Mouse (Mus musculus): ENCODE data around the gene Oxnad1. TPM values are rescaled to one million over a fixed set of nuclear protein-coding genes. Genes with fewer than 3 reads are reported as not detected.
"Not testable (repeated sequence)": the region's sequence is repeated elsewhere in the genome, so short reads cannot be mapped to it uniquely, and the experiment has no call there.

Oxnad1 gene
- polyA plus RNA-seq, 1 experiment, result 13.2 TPM

DNA sequence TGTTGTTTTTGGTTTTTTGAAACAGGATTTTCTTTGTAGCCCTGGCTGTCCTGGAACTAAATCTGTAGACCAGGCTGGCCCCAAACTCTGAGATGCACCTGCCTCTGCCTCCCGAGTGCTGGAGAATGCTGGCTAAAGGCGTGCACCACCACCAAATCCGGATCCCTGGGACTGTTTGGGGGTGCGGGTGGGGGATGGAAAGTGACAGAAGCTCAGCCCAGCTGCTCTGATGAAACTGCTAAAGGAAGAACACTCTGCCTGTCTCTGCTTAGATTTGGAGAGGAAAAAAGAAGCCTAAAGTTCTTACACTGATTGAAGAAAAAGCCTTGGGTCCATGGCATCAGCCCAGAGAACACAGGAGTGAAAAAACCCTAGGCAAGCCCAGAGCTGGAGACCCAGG lies 18.4 kb downstream of the Oxnad1 start:
- DNase-seq, result no peak
- 87% methylated on average over 4 of the region's 4 CpGs for WGBS
- H3K4me3 ChIP-seq (replicated peaks; ENCODE audit: extremely low read depth, low read depth, low read length), result no peak overlapping the region
- TF ChIP-seq CTCF (IDR thresholded peaks at IDR 0.05; ENCODE audit: insufficient read depth, low read length) (no peak), POLR2A (IDR thresholded peaks at IDR 0.05; ENCODE audit: borderline replicate concordance, extremely low read depth, low read depth, low read length) (no peak)
- no peaks in the 10 kb centered on the region for H3K4me1 ChIP-seq (ENCODE audit: control insufficient read depth, insufficient read depth, low read length)

DNA sequence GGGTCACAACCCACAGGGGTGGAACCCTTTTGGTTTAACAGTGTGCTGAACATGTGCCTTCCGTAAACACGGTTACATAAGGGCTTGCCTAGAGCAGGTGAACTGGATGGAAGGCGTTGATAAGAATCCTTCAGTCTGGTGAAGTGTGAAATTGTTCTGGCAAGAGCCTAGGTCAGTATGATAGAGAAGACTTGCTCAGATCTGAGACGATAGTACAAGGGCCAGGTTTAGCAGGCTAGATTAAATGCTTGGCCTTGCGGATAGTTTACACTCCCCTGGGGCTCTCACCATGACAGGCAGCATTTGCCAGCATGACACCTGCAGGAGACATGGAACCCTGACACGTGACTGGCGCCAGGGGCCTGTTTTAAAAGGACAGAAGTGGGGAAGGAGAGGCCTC lies 20.5 kb downstream of the Oxnad1 start:
- Histone ChIP-seq H3K4me3 (replicated peaks; ENCODE audit: extremely low read depth, low read depth, low read length) (no peak overlapping the region), H3K4me1 (ENCODE audit: control insufficient read depth, insufficient read depth, low read length) (no peaks in the 10 kb centered on the region)
- TF ChIP-seq CTCF (IDR thresholded peaks at IDR 0.05; ENCODE audit: insufficient read depth, low read length), result no peak
- 46% methylated on average over 7 of the region's 7 CpGs for WGBS
- no peak for DNase-seq

DNA sequence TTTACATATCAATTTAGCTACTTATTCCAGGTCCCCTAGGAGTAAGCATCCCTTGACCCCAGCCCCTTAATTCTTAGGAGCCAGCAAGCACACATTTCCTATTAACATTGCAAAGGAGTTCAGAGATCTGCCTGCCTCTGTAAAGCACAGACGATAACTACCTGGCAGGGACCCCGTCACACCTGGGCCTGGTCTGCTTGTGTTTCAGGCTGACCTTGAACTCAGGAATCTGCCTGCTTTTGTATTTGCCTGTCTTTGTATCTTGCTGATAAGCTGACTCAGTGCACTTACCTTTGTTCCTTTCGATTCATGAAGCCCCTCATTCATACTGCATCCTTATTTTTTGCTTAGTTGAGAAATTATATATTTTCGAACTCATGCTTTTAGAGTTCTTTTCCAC lies 21.7 kb downstream of the Oxnad1 start:
- DNase-seq, result no peak
- 86% methylated on average over 4 of the region's 4 CpGs for WGBS

DNA sequence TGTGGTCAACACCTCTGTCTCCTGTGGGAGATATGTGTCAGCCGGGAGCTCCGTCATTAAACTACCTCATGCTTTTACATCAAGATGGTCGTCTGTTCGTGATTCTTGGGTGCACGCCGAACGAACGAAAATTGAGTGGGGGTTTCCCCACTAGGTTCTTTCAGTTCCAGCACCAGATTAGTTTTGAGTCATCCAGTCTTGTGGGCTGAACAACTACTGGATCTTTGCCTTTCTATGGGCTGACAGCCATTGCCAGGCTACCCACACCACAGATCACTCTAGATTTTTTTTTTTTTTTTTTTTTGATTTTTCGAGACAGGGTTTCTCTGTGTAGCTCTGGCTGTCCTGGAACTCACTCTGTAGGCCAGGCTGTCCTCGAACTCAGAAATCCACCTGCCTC lies 26.9 kb downstream of the Oxnad1 start:
- not testable (repeated sequence) for H3K4me1 ChIP-seq (ENCODE audit: control insufficient read depth, insufficient read depth, low read length); H3K4me3 ChIP-seq (replicated peaks; ENCODE audit: extremely low read depth, low read depth, low read length); DNase-seq
- WGBS, result 91% methylated on average over 10 of the region's 10 CpGs

More for the DNA sequence above, 21.7 kb downstream of the Oxnad1 start:
- Histone ChIP-seq H3K4me3 (replicated peaks; ENCODE audit: extremely low read depth, low read depth, low read length) (no peak overlapping the region), H3K4me1 (ENCODE audit: control insufficient read depth, insufficient read depth, low read length) (no peaks in the 10 kb centered on the region)
- TF ChIP-seq POLR2A (IDR thresholded peaks at IDR 0.05; ENCODE audit: borderline replicate concordance, extremely low read depth, low read depth, low read length) (no peak), CTCF (IDR thresholded peaks at IDR 0.05; ENCODE audit: insufficient read depth, low read length) (no peak)

DNA sequence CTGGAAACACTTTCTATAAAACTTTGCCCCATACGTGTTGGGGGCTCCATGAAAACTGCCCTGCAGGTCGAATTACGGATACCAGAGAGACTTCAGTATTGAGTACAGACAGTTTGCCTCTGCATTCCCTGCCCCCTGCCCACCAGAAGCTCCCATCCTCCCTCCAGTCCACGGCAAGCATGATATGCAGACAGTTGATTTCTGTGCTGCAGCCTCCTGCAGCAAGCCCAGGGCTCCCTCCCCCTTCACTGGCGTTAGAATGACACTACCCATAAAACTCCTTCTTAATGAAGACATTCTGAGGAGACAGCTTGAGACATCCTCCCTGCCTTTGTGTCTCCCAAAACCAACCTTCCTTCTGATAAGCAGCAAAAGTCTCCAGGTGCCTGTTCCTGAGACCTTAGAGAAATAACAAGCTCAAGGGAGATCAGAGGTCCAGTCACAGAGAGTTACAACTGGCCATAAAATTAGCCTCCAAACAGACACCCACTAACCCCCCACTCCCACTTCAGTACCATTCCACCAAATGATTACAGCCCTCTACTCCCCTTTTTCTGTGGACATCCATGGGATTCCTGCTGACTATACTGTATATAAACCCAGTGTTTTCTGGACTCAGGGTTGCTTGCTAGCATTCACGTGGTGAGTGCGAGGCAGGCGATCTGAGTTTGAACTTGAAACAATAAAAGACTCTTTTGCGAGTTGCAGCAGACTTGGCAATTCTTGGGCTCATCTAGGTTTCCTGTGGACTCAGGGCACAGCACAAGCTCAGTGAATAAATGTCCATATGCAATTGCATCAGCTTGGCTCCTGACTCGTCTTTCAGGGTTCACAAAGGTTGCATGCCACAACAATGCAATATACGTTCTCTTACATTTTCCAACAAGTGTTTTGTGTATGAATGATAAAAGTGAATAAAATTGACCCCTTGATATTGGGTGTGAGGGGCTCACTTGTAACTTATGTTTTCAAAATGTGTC lies 36.1 kb downstream of the Oxnad1 start:
- TF ChIP-seq CTCF (IDR thresholded peaks at IDR 0.05; ENCODE audit: insufficient read depth, low read length), result no peak
- no peak for TF ChIP-seq POLR2A (IDR thresholded peaks at IDR 0.05; ENCODE audit: borderline replicate concordance, extremely low read depth, low read depth, low read length)
- Histone ChIP-seq H3K4me1 (ENCODE audit: control insufficient read depth, insufficient read depth, low read length) (no peaks in the 10 kb centered on the region), H3K4me3 (replicated peaks; ENCODE audit: extremely low read depth, low read depth, low read length) (no peak overlapping the region)
- DNase-seq, result no peak
- WGBS, result 72% methylated on average over 11 of the region's 11 CpGs

DNA sequence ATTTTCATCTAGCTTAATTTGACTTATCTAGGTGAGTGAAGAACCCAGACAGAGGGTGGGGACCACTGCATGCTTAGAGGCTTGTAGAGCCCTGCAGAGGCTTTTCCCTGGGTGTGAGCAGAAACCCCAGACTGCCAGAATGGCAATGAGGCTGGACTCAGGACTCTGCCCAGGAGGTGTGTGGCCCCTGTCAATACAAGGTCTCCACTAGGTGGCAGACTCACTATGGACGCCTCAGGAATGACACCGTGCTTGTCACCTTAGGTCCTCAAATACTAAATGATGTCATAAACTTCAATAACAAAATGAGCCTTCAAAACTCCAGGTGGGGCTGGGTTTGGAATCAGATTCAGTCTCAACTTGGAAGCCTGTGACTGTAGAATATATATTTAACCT lies 36.7 kb downstream of the Oxnad1 start:
- DNase-seq, result peak; percentile 14

DNA sequence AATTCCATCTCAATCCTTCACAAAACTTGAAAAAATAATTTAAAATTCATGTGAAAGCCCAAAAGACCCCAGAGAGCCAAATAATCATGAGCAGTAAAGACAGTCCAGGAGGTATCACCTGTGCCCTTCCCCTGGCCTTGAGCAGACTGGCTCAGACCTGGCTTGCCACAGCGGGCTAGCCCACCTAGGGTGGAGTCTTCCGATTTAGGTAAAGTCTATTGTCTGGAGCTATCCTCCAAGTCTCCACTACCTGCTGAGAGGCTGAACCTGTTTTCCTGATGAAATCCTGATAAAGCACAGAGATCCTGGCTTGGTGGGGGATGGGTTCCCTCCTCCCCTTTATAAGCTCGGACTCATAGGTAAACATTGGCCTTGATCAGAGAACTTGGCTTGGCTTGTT lies 39.1 kb downstream of the Oxnad1 start:
- 70% methylated on average over 3 of the region's 3 CpGs for WGBS
- Histone ChIP-seq H3K4me3 (replicated peaks; ENCODE audit: extremely low read depth, low read depth, low read length) (no peak overlapping the region), H3K4me1 (ENCODE audit: control insufficient read depth, insufficient read depth, low read length) (no peaks in the 10 kb centered on the region)
- no peak for DNase-seq
- TF ChIP-seq POLR2A (IDR thresholded peaks at IDR 0.05; ENCODE audit: borderline replicate concordance, extremely low read depth, low read depth, low read length) (no peak), CTCF (IDR thresholded peaks at IDR 0.05; ENCODE audit: insufficient read depth, low read length) (no peak)

More for the DNA sequence above, 36.7 kb downstream of the Oxnad1 start:
- 28% methylated on average over 2 of the region's 2 CpGs for WGBS
- no peak overlapping the region for H3K4me3 ChIP-seq (replicated peaks; ENCODE audit: extremely low read depth, low read depth, low read length)
- TF ChIP-seq CTCF (IDR thresholded peaks at IDR 0.05; ENCODE audit: insufficient read depth, low read length) (peak; percentile 54), POLR2A (IDR thresholded peaks at IDR 0.05; ENCODE audit: borderline replicate concordance, extremely low read depth, low read depth, low read length) (no peak)
- no peaks in the 10 kb centered on the region for H3K4me1 ChIP-seq (ENCODE audit: control insufficient read depth, insufficient read depth, low read length)

DNA sequence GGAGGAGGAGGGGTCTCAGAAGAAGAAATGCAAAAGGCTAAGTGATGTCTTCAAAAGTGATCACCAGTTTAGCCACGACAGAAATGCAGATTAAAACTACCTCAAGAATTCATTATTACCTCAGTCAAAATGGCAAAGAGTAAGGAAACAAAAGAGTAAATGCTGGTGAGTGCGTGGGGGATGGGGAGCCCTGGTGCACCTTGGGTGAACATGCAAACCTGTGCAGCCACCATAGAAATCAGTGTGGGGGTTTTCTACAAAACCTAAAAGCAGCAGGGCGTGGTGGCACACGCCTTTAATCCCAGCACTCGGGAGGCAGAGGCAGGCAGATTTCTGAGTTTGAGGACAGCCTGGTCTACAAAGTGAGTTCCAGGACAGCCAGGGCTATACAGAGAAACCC lies 40.1 kb downstream of the Oxnad1 start:
- 77% methylated on average over 5 of the region's 5 CpGs for WGBS
- H3K4me1 ChIP-seq (ENCODE audit: control insufficient read depth, insufficient read depth, low read length); H3K4me3 ChIP-seq (replicated peaks; ENCODE audit: extremely low read depth, low read depth, low read length); DNase-seq: not testable (repeated sequence)

DNA sequence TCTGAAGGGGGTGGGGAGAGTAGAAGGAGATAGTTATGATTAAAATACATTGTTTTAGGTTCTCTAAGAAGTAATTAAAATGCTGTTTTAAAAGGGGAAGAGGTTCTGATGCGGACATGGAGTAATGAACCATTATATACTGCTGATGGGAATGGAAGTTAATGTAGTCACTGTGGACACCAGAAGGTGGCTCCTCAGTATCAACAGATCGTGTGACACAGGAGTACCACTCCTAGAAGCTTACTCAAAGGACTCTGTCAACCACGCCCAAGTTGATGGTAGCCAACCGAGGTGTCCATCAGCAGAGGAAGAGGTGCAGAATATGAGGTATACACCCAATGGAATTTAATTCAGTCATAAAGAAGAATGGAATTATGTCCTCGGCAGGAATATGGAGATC lies 43.2 kb downstream of the Oxnad1 start:
- Histone ChIP-seq H3K4me1 (ENCODE audit: control insufficient read depth, insufficient read depth, low read length) (no peaks in the 10 kb centered on the region), H3K4me3 (replicated peaks; ENCODE audit: extremely low read depth, low read depth, low read length) (no peak overlapping the region)
- 74% methylated on average over 5 of the region's 5 CpGs for WGBS
- TF ChIP-seq POLR2A (IDR thresholded peaks at IDR 0.05; ENCODE audit: borderline replicate concordance, extremely low read depth, low read depth, low read length) (no peak), CTCF (IDR thresholded peaks at IDR 0.05; ENCODE audit: insufficient read depth, low read length) (no peak)
- no peak for DNase-seq

DNA sequence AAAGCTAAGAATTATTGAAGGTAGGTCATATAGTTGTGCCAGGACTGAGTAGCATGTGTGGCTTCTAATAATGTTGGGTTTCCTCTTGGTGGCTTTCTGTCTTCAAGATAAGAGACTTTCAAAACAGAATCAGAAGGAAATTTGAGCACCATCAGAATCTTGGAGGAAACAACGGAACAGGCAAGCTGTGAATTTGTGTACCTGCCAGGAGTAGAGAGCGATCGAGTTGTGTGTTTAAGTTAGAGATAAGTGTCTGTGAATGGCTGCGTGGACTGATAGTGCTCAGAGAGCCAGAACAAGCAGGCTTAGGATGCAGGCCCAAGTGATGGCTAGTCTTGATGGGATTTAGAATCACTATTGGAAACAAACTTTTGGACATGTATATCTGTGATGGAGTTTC lies 46.7 kb downstream of the Oxnad1 start:
- DNase-seq, result no peak
- H3K4me1 ChIP-seq (ENCODE audit: control insufficient read depth, insufficient read depth, low read length), result no peaks in the 10 kb centered on the region
- TF ChIP-seq CTCF (IDR thresholded peaks at IDR 0.05; ENCODE audit: insufficient read depth, low read length) (no peak), POLR2A (IDR thresholded peaks at IDR 0.05; ENCODE audit: borderline replicate concordance, extremely low read depth, low read depth, low read length) (no peak)
- no peak overlapping the region for H3K4me3 ChIP-seq (replicated peaks; ENCODE audit: extremely low read depth, low read depth, low read length)
- WGBS, result 30% methylated on average over 4 of the region's 4 CpGs
